Comparison of ENCODE assay signal across 10 mouse cellular contexts in genomic region chr3:68608848-68609497, GRCm38 (mm10).
DNase-seq lines count a peak whose midpoint lies in the region; ATAC-seq and TF ChIP-seq lines count a peak whose summit lies in the region.
"Had no signal": no experiment of that assay in that cellular context is flagged by ENCODE, and none has a peak within 500 bp of the region (broad histone marks: within the 10 kb centered on the region; RNA-seq: fewer than 3 reads in every experiment).

No protein-coding gene starts in this region.

- H3K9me3 ChIP-seq in E14TG2a.4 (ENCODE audit: low read length) = no peaks in the 10 kb centered on the region
- H3K9me3 ChIP-seq in embryonic facial prominence, embryonic 15.5 days (replicated peaks) = no peaks in the 10 kb centered on the region
- H3K9me3 ChIP-seq: liver, embryonic 15.5 days had no signal

- no peak overlapping the region for H3K9ac ChIP-seq in embryonic facial prominence, embryonic 15.5 days
- H3K9ac ChIP-seq: liver, embryonic 15.5 days had no signal

- no peaks in the 10 kb centered on the region for H3K27me3 ChIP-seq in E14TG2a.4 (ENCODE audit: insufficient read depth, low read length)
- no peaks in the 10 kb centered on the region for H3K27me3 ChIP-seq in embryonic facial prominence, embryonic 15.5 days
- H3K27me3 ChIP-seq: liver, embryonic 15.5 days had no signal

- 74% methylated on average over 19 of the region's 19 CpGs for WGBS in embryonic facial prominence, embryonic 15.5 days

- peak; percentile 93 for DNase-seq in heart, adult 11 months
- DNase-seq in heart, adult 8-10 months (ENCODE audit: low spot score) = no peak
- peak; percentile 60 to 96 for DNase-seq in left cerebral cortex, adult 8-10 months (ENCODE audit: low spot score in 2 of 2)
- no peak for DNase-seq in embryo, embryonic 10 days (ENCODE audit: low spot score)
- DNase-seq in embryo, embryonic 11 days = no peak

- no peak overlapping the region for H3K27ac ChIP-seq in embryonic facial prominence, embryonic 15.5 days (replicated peaks)
- H3K27ac ChIP-seq: liver, embryonic 15.5 days had no signal

- TF ChIP-seq CTCF in E14TG2a.4 (conservative IDR thresholded peaks at IDR 0.05; ENCODE audit: low read length) = no peak

- peaks cover 56% of the 10 kb centered on the region for H3K4me1 ChIP-seq in E14TG2a.4 (replicated peaks; ENCODE audit: low read depth, low read length)
- no peaks in the 10 kb centered on the region for H3K4me1 ChIP-seq in embryonic facial prominence, embryonic 15.5 days
- H3K4me1 ChIP-seq: liver, embryonic 15.5 days had no signal

- peak; percentile 43; the same call in 1 of the 2 replicates for ATAC-seq in embryonic facial prominence, embryonic 15.5 days (ENCODE audit: insufficient number of reproducible peaks, low FRiP score, low TSS enrichment, low read depth)
- no peak for ATAC-seq in megakaryocyte-erythroid progenitor cell, adult 5-6 weeks (replicated peaks; ENCODE audit: low FRiP score, low TSS enrichment, poor library complexity, severe bottlenecking)

- H3K36me3 ChIP-seq in E14TG2a.4 (ENCODE audit: insufficient read depth, low read length) = peaks cover 58% of the 10 kb centered on the region
- no peaks in the 10 kb centered on the region for H3K36me3 ChIP-seq in embryonic facial prominence, embryonic 15.5 days
- H3K36me3 ChIP-seq: G1E; liver, embryonic 15.5 days had no signal

- H3K4me2 ChIP-seq in embryonic facial prominence, embryonic 15.5 days (replicated peaks) = no peak overlapping the region
- H3K4me2 ChIP-seq: liver, embryonic 15.5 days had no signal

- H3K4me3 ChIP-seq in E14TG2a.4 (replicated peaks; ENCODE audit: low read length) = peak overlapping the region; percentile 45; the same call in 1 of the 2 replicates
- H3K4me3 ChIP-seq in embryonic facial prominence, embryonic 15.5 days (replicated peaks) = no peak overlapping the region
- H3K4me3 ChIP-seq: liver, embryonic 15.5 days had no signal

Comparison
In these comparisons a context has a peak if more than half of its experiments do, and no peak if none do; other contexts are left out.
1. DNase-seq: peak in heart, adult 11 months (single experiment) and left cerebral cortex, adult 8-10 months (2 of 2); none in heart, adult 8-10 months (single experiment), embryo, embryonic 10 days (single experiment) and embryo, embryonic 11 days (single experiment).